Mouse (Mus musculus) testis, postnatal 14 days (tissue): ENCODE measurements around the gene Rpl24.
"Not testable (repeated sequence)": the region's sequence is repeated elsewhere in the genome, so short reads cannot be mapped to it uniquely, and the experiment has no call there.

Source experiments
- DNase-seq: peaks from one replicate; pipeline ENCODE4 v3.0.0; 2021; ENCODE audit warnings: low spot score

Rpl24 gene

GRCm38 (mm10) chr16:55966212-55966871, at the start of gene Rpl24:
TSS of gene Rpl24 (plus strand) at chr16:55966275.
- DNase-seq: peak; percentile 94

- DNase-seq: no peak
Measured at GRCm38 (mm10) chr16:55922079-55922478, 44.0 kb upstream of the Rpl24 start.

- DNase-seq: no peak
Measured at GRCm38 (mm10) chr16:55924010-55924409, 42.1 kb upstream of the Rpl24 start.

- DNase-seq: peak; percentile 64
Measured at GRCm38 (mm10) chr16:55933681-55934343, 32.3 kb upstream of the Rpl24 start.

- DNase-seq: peak; percentile 92
Measured at GRCm38 (mm10) chr16:55934453-55935037, 31.5 kb upstream of the Rpl24 start, which contains the start of gene Cep97. TSS of gene Cep97 (minus strand) at chr16:55934855.

- no peak for DNase-seq
Measured at GRCm38 (mm10) chr16:55938761-55939160, 27.3 kb upstream of the Rpl24 start.

GRCm38 (mm10) chr16:55939703-55940102, 26.4 kb upstream of the Rpl24 start:
- DNase-seq: no peak

GRCm38 (mm10) chr16:55940781-55941180, 25.3 kb upstream of the Rpl24 start:
- no peak for DNase-seq

GRCm38 (mm10) chr16:55947266-55947665, 18.8 kb upstream of the Rpl24 start:
- no peak for DNase-seq

- DNase-seq: not testable (repeated sequence)
Measured at GRCm38 (mm10) chr16:55947876-55948410, 18.1 kb upstream of the Rpl24 start.

- DNase-seq: no peak
Measured at GRCm38 (mm10) chr16:55948963-55949362, 17.1 kb upstream of the Rpl24 start.

- no peak for DNase-seq
Measured at GRCm38 (mm10) chr16:55950462-55950861, 15.6 kb upstream of the Rpl24 start.

GRCm38 (mm10) chr16:55950946-55951678, 15.0 kb upstream of the Rpl24 start:
- DNase-seq: peak; percentile 60

- no peak for DNase-seq
Measured at GRCm38 (mm10) chr16:55951679-55952327, 14.3 kb upstream of the Rpl24 start.

- DNase-seq: no peak
Measured at GRCm38 (mm10) chr16:55952771-55953170, 13.3 kb upstream of the Rpl24 start.

GRCm38 (mm10) chr16:55954196-55954595, 11.9 kb upstream of the Rpl24 start:
- DNase-seq: not testable (repeated sequence)

- DNase-seq: not testable (repeated sequence)
Measured at GRCm38 (mm10) chr16:55963068-55963467, 3.0 kb upstream of the Rpl24 start.

- DNase-seq: no peak
Measured at GRCm38 (mm10) chr16:55964126-55964949, 1.7 kb upstream of the Rpl24 start.

- no peak for DNase-seq
Measured at GRCm38 (mm10) chr16:55967221-55967620, 1.1 kb downstream of the Rpl24 start.

- DNase-seq: no peak
Measured at GRCm38 (mm10) chr16:55969147-55969546, 3.1 kb downstream of the Rpl24 start.

- DNase-seq: no peak
Measured at GRCm38 (mm10) chr16:55970416-55970815, 4.3 kb downstream of the Rpl24 start.
